Mouse (Mus musculus) liver, adult 2 months (tissue): ENCODE data around the gene Etfa. TPM values are rescaled to one million over a fixed set of nuclear protein-coding genes. Genes with fewer than 3 reads are reported as not detected.

Experiments used
- DNase-seq: peaks from one replicate; pipeline ENCODE4 v3.0.0-alpha.2; 2011; ENCODE audit warnings: low read depth, low spot score; ENCODE audit errors: extremely low read depth
- H3K27ac ChIP-seq: fragments of 200-500 bp; replicated peaks from 2 replicates; pipeline ENCODE4 v1.5.1; 2012; ENCODE audit warnings: low read depth, mild to moderate bottlenecking, control low read depth, inconsistent platforms, low read length; ENCODE audit not compliant: insufficient read depth
- H3K27me3 ChIP-seq: fragments of 200-500 bp; 2 replicates; pipeline ENCODE4 v1.6.1; 2012; ENCODE audit warnings: mild to moderate bottlenecking, moderate library complexity, low read length, inconsistent platforms; ENCODE audit not compliant: control insufficient read depth, insufficient read depth
- H3K36me3 ChIP-seq: fragments of 200-500 bp; 2 replicates; pipeline ENCODE4 v1.6.1; 2012; ENCODE audit warnings: low read length, inconsistent platforms; ENCODE audit not compliant: control insufficient read depth, insufficient read depth
- H3K4me1 ChIP-seq: fragments of 200-500 bp; 2 replicates; pipeline ENCODE4 v1.6.1; 2011; ENCODE audit warnings: low read length; ENCODE audit not compliant: control insufficient read depth, insufficient read depth
- H3K4me3 ChIP-seq: fragments of 200-500 bp; 2 replicates; pipeline ENCODE4 v1.5.1; 2011; ENCODE audit warnings: low read depth, mild to moderate bottlenecking, control low read depth, low read length, moderate library complexity; ENCODE audit not compliant: insufficient read depth
- H3K79me2 ChIP-seq: fragments of 200-500 bp; 2 replicates; pipeline ENCODE4 v1.6.1; 2012; ENCODE audit warnings: inconsistent platforms, mild to moderate bottlenecking, low read length, moderate library complexity; ENCODE audit not compliant: control insufficient read depth, insufficient read depth
- H3K9ac ChIP-seq: fragments of 200-500 bp; 2 replicates; pipeline ENCODE4 v1.6.1; 2012; ENCODE audit warnings: low read depth, mild to moderate bottlenecking, control low read depth, inconsistent platforms, low read length
- CTCF ChIP-seq: fragments of 200-500 bp; IDR thresholded peaks from 2 replicates; pipeline ENCODE4 v1.5.1; 2011; ENCODE audit warnings: low read depth, low read length, control low read depth
- POLR2A ChIP-seq: fragments of 200-500 bp; IDR thresholded peaks from 2 replicates; pipeline ENCODE4 v1.6.1; 2011; ENCODE audit warnings: low read length, control low read depth; ENCODE audit not compliant: insufficient read depth; ENCODE audit errors: extremely low read depth
- WGBS: fragments of 180-500 bp; shearing (Covaris S2); methylation state at CpG from one replicate; pipeline ENCODE4 v1.1.7; 2018; 5-methylcytosine and 5-hydroxymethylcytosine counted together
- polyA plus RNA-seq: library from polyadenylated mRNA; depleted of rRNA; stranded (reverse); fragments of >200 nt; gene quantifications from 2 replicates; pipeline ENCODE4 v1.2.3, GENCODE M21; 2012
- total RNA-seq: library from RNA; depleted of rRNA; stranded (reverse); fragments of >200 nt; gene quantifications from 2 replicates; pipeline ENCODE4 v1.2.3, GENCODE M21; 2014

Gene Etfa
- total and polyA plus RNA-seq, 2 experiments: 187 to 256 TPM

GRCm38 (mm10) chr9:55539006-55539405 is 27.0 kb upstream of the Etfa start:
- WGBS: 45% methylated on average over 1 of the region's 1 CpGs
- TF ChIP-seq POLR2A (no peak), CTCF (no peak)
- Histone ChIP-seq H3K27me3 (peaks cover 44% of the 10 kb centered on the region), H3K27ac (no peak overlapping the region), H3K79me2 (no peaks in the 10 kb centered on the region), H3K9ac (no peak overlapping the region), H3K4me3 (no peak overlapping the region), H3K4me1 (peaks cover 3% of the 10 kb centered on the region), H3K36me3 (no peaks in the 10 kb centered on the region)
- no peak for DNase-seq

- H3K9ac ChIP-seq: no peak within 1 kb of the TSS
- no peak within 1 kb of the TSS for H3K27ac ChIP-seq
- no peak within 1 kb of the TSS for H3K4me3 ChIP-seq
- no peaks in the 10 kb centered on the region; the same call in 1 of the 2 replicates for H3K4me1 ChIP-seq
- no peaks in the 10 kb centered on the region for H3K36me3 ChIP-seq
- peaks cover 39% of the 10 kb centered on the region for H3K27me3 ChIP-seq
- TF ChIP-seq POLR2A: no peak
- TF ChIP-seq CTCF: no peak
- no peaks in the 10 kb centered on the region for H3K79me2 ChIP-seq
- DNase-seq: no peak
- WGBS: 32% methylated on average over 4 of the region's 4 CpGs
These were observed 26.3 kb upstream of the Etfa start, which contains the start of gene Isl2 for GRCm38 (mm10) chr9:55538377-55538776. Gene Isl2 (plus strand): TSS chr9:55538672.

GRCm38 (mm10) chr9:55535907-55536306 is 23.9 kb upstream of the Etfa start:
- peaks cover 22% of the 10 kb centered on the region for H3K27me3 ChIP-seq
- TF ChIP-seq POLR2A (no peak), CTCF (peak; percentile 77)
- no peak overlapping the region for H3K9ac ChIP-seq
- H3K27ac ChIP-seq: no peak overlapping the region
- 25% methylated on average over 3 of the region's 3 CpGs for WGBS
- DNase-seq: peak; percentile 28
- H3K4me1 ChIP-seq: no peaks in the 10 kb centered on the region
- H3K36me3 ChIP-seq: no peaks in the 10 kb centered on the region
- H3K4me3 ChIP-seq: no peak overlapping the region
- H3K79me2 ChIP-seq: no peaks in the 10 kb centered on the region

- WGBS: 74% methylated on average over 4 of the region's 4 CpGs
- Histone ChIP-seq H3K27me3 (no peaks in the 10 kb centered on the region), H3K4me1 (no peaks in the 10 kb centered on the region), H3K27ac (no peak overlapping the region), H3K4me3 (no peak overlapping the region), H3K36me3 (no peaks in the 10 kb centered on the region), H3K79me2 (no peaks in the 10 kb centered on the region), H3K9ac (no peak overlapping the region)
- TF ChIP-seq CTCF (peak; percentile 78), POLR2A (no peak)
- DNase-seq: no peak
These were observed 13.7 kb upstream of the Etfa start for GRCm38 (mm10) chr9:55525716-55526115.

GRCm38 (mm10) chr9:55511521-55511993 is 486 bp downstream of the Etfa start:
- H3K79me2 ChIP-seq: peaks cover 5% of the 10 kb centered on the region
- peak overlapping the region; percentile 93 for H3K4me3 ChIP-seq
- DNase-seq: peak; percentile 85
- WGBS: under 1% methylated on average over 32 of the region's 32 CpGs
- H3K4me1 ChIP-seq: peaks cover 11% of the 10 kb centered on the region; the same call in 1 of the 2 replicates
- TF ChIP-seq POLR2A (no peak), CTCF (no peak)
- H3K9ac ChIP-seq: peak overlapping the region; percentile 89
- H3K27me3 ChIP-seq: no peaks in the 10 kb centered on the region
- H3K27ac ChIP-seq: peak overlapping the region; percentile 98
- H3K36me3 ChIP-seq: no peaks in the 10 kb centered on the region

- H3K4me1 ChIP-seq: peaks cover 11% of the 10 kb centered on the region; the same call in 1 of the 2 replicates
- TF ChIP-seq POLR2A (no peak), CTCF (no peak)
- peaks cover 5% of the 10 kb centered on the region for H3K79me2 ChIP-seq
- H3K27ac ChIP-seq: peak overlapping the region; percentile 98
- peak overlapping the region; percentile 93 for H3K4me3 ChIP-seq
- WGBS: 21% methylated on average over 10 of the region's 10 CpGs
- peak; percentile 90 for DNase-seq
- peak overlapping the region; percentile 56 for H3K9ac ChIP-seq
- no peaks in the 10 kb centered on the region for H3K36me3 ChIP-seq
- H3K27me3 ChIP-seq: no peaks in the 10 kb centered on the region
These were observed 1.3 kb downstream of the Etfa start for GRCm38 (mm10) chr9:55510651-55511235.
